Mouse (Mus musculus) heart, adult 2 months (tissue): ENCODE data around the gene BC005624.

ENCODE experiments used
- CTCF ChIP-seq: fragments of 200-600 bp; IDR thresholded peaks from 2 replicates; pipeline ENCODE4 v1.8.1; 2022; ENCODE audit warnings: antibody characterized with exemption, mild to moderate bottlenecking, moderate library complexity
- POLR2A ChIP-seq: fragments of 200-500 bp; IDR thresholded peaks from 2 replicates; pipeline ENCODE4 v1.6.1; 2011; ENCODE audit warnings: mild to moderate bottlenecking, low read depth, low read length, control low read depth; ENCODE audit not compliant: insufficient read depth

GRCm38 (mm10) chr2:31026642-31027041 lies 44.6 kb upstream of the BC005624 start:
- TF ChIP-seq POLR2A, result no peak
- TF ChIP-seq CTCF, result no peak
